Mouse (Mus musculus) spleen, adult 12 weeks (tissue): ENCODE measurements around the gene Gga1.
A peak's percentile ranks its signal among the peaks of the same experiment; 100 is the strongest.
"Not testable (repeated sequence)": the region's sequence is repeated elsewhere in the genome, so short reads cannot be mapped to it uniquely, and the experiment has no call there.

Experiments used
- DNase-seq: peaks from one replicate; pipeline ENCODE4 v3.0.0; 2022; ENCODE audit warnings: low spot score

Gga1 gene

GRCm38 (mm10) chr15:78845321-78845720 is 31.7 kb upstream of the Gga1 start:
- no peak for DNase-seq

- DNase-seq: no peak
Measured at GRCm38 (mm10) chr15:78845867-78846266, 31.1 kb upstream of the Gga1 start.

- DNase-seq: no peak
Measured at GRCm38 (mm10) chr15:78846352-78846751, 30.6 kb upstream of the Gga1 start.

GRCm38 (mm10) chr15:78846805-78847204 is 30.2 kb upstream of the Gga1 start:
- DNase-seq: not testable (repeated sequence)

GRCm38 (mm10) chr15:78848467-78848866 is 28.5 kb upstream of the Gga1 start:
- peak; percentile 71 for DNase-seq

- DNase-seq: no peak
Measured at GRCm38 (mm10) chr15:78849485-78849884, 27.5 kb upstream of the Gga1 start.

GRCm38 (mm10) chr15:78850059-78850824 is 26.7 kb upstream of the Gga1 start:
- no peak for DNase-seq

- DNase-seq: no peak
Measured at GRCm38 (mm10) chr15:78850944-78851343, 26.0 kb upstream of the Gga1 start.

GRCm38 (mm10) chr15:78851505-78852153 is 25.4 kb upstream of the Gga1 start:
- DNase-seq: peak; percentile 82

GRCm38 (mm10) chr15:78855303-78855965 is 21.6 kb upstream of the Gga1 start, which contains the start of gene Lgals2:
Gene Lgals2, minus strand, starts transcription at chr15:78855529.
- no peak for DNase-seq

- no peak for DNase-seq
Measured at GRCm38 (mm10) chr15:78857009-78857408, 20.0 kb upstream of the Gga1 start.

- no peak for DNase-seq
Measured at GRCm38 (mm10) chr15:78859311-78859710, 17.7 kb upstream of the Gga1 start.

- DNase-seq: no peak
Measured at GRCm38 (mm10) chr15:78859714-78860113, 17.3 kb upstream of the Gga1 start.

- no peak for DNase-seq
Measured at GRCm38 (mm10) chr15:78862280-78862679, 14.7 kb upstream of the Gga1 start.

- no peak for DNase-seq
Measured at GRCm38 (mm10) chr15:78863154-78863553, 13.8 kb upstream of the Gga1 start.

- no peak for DNase-seq
Measured at GRCm38 (mm10) chr15:78863852-78864253, 13.1 kb upstream of the Gga1 start.

- DNase-seq: no peak
Measured at GRCm38 (mm10) chr15:78868398-78868797, 8.6 kb upstream of the Gga1 start.

- DNase-seq: no peak
Measured at GRCm38 (mm10) chr15:78868826-78869233, 8.2 kb upstream of the Gga1 start.

- no peak for DNase-seq
Measured at GRCm38 (mm10) chr15:78869775-78870174, 7.2 kb upstream of the Gga1 start.

GRCm38 (mm10) chr15:78872021-78872608 is 4.9 kb upstream of the Gga1 start:
- DNase-seq: no peak

- no peak for DNase-seq
Measured at GRCm38 (mm10) chr15:78873803-78874435, 3.1 kb upstream of the Gga1 start.

- DNase-seq: no peak
Measured at GRCm38 (mm10) chr15:78874989-78875388, 2.0 kb upstream of the Gga1 start.
